Mouse (Mus musculus) gastrocnemius, adult 2 months (tissue): ENCODE data around the gene Ppard. TPM values are rescaled to one million over a fixed set of nuclear protein-coding genes. Genes with fewer than 3 reads are reported as not detected.

ENCODE experiments used
- DNase-seq: peaks from one replicate; pipeline ENCODE4 v3.0.0; 2022
- H3K27ac ChIP-seq: fragments of 200-600 bp; 2 replicates; pipeline ENCODE4 v1.8.1; 2022; ENCODE audit warnings: mild to moderate bottlenecking
- H3K4me3 ChIP-seq: fragments of 200-600 bp; 2 replicates; pipeline ENCODE4 v1.8.1; 2022; ENCODE audit warnings: mild to moderate bottlenecking, moderate library complexity
- CTCF ChIP-seq: fragments of 200-600 bp; IDR thresholded peaks from 2 replicates; pipeline ENCODE4 v1.8.1; 2022; ENCODE audit warnings: antibody characterized with exemption, mild to moderate bottlenecking, moderate library complexity
- intact Hi-C: fragments of 180-260 bp; cut with DNase I; formaldehyde crosslinking; loops from one replicate; pipeline ENCODE4 v1.15.1; 2025
- total RNA-seq, 2 experiments: library from RNA; stranded (reverse); gene quantifications; 2 replicates each; pipeline ENCODE4 v1.2.3; 2021

The Ppard gene
- total RNA-seq, 2 experiments from 2014 or later, result 29.1 to 30.7 TPM

GRCm38 (mm10) chr17:28280831-28281377, 48.4 kb downstream of the Ppard start:
- H3K27ac ChIP-seq, result peak overlapping the region; percentile 88
- intact Hi-C loops, result no loop called here
- no peak overlapping the region for H3K4me3 ChIP-seq
- TF ChIP-seq CTCF, result no peak
- DNase-seq, result peak; percentile 72

- Histone ChIP-seq H3K4me3 (no peak overlapping the region), H3K27ac (no peak overlapping the region)
- no peak for DNase-seq
- intact Hi-C loops, result no loop called here
- TF ChIP-seq CTCF, result no peak
Measured at GRCm38 (mm10) chr17:28281866-28282441, 49.5 kb downstream of the Ppard start.

- intact Hi-C loops, result no loop called here
- DNase-seq, result no peak
- no peak for TF ChIP-seq CTCF
Measured at GRCm38 (mm10) chr17:28283199-28283598, 50.7 kb downstream of the Ppard start.

GRCm38 (mm10) chr17:28286133-28286532, 53.6 kb downstream of the Ppard start:
- intact Hi-C loops, result no loop called here
- Histone ChIP-seq H3K27ac (peak overlapping the region; percentile 24; the same call in 1 of the 2 replicates), H3K4me3 (no peak overlapping the region)
- no peak for TF ChIP-seq CTCF
- DNase-seq, result no peak

More at GRCm38 (mm10) chr17:28283199-28283598, 50.7 kb downstream of the Ppard start:
- Histone ChIP-seq H3K4me3 (no peak overlapping the region), H3K27ac (no peak overlapping the region)

- peak overlapping the region; percentile 43; the same call in 1 of the 2 replicates for H3K27ac ChIP-seq
- H3K4me3 ChIP-seq, result no peak overlapping the region
- intact Hi-C loops, result no loop called here
- peak; percentile 50 for DNase-seq
- no peak for TF ChIP-seq CTCF
Measured at GRCm38 (mm10) chr17:28286964-28287363, 54.5 kb downstream of the Ppard start.

GRCm38 (mm10) chr17:28287578-28287977, 55.1 kb downstream of the Ppard start:
- Histone ChIP-seq H3K27ac (peak overlapping the region; percentile 12; the same call in 1 of the 2 replicates), H3K4me3 (no peak overlapping the region)
- no peak for TF ChIP-seq CTCF
- intact Hi-C loops, result no loop called here
- DNase-seq, result no peak

GRCm38 (mm10) chr17:28287980-28288379, 55.5 kb downstream of the Ppard start:
- DNase-seq, result no peak
- intact Hi-C loops, result no loop called here
- peak overlapping the region; percentile 12; the same call in 1 of the 2 replicates for H3K27ac ChIP-seq
- peak; percentile 48 for TF ChIP-seq CTCF
- H3K4me3 ChIP-seq, result no peak overlapping the region

- H3K27ac ChIP-seq, result peak overlapping the region; percentile 6; the same call in 1 of the 2 replicates
- no peak overlapping the region for H3K4me3 ChIP-seq
- no peak for TF ChIP-seq CTCF
- intact Hi-C loops, result no loop called here
- peak; percentile 75 for DNase-seq
Measured at GRCm38 (mm10) chr17:28290262-28290661, 57.8 kb downstream of the Ppard start.

GRCm38 (mm10) chr17:28290671-28291070, 58.2 kb downstream of the Ppard start:
- no peak overlapping the region for H3K27ac ChIP-seq
- TF ChIP-seq CTCF, result no peak
- intact Hi-C loops, result no loop called here
- no peak for DNase-seq
- H3K4me3 ChIP-seq, result no peak overlapping the region

- H3K4me3 ChIP-seq, result no peak overlapping the region
- H3K27ac ChIP-seq, result no peak overlapping the region
- intact Hi-C loops, result no loop called here
- DNase-seq, result no peak
- TF ChIP-seq CTCF, result no peak
Measured at GRCm38 (mm10) chr17:28291346-28291745, 58.8 kb downstream of the Ppard start.

- peak; percentile 80 for DNase-seq
- intact Hi-C loops, result no loop called here
- Histone ChIP-seq H3K4me3 (no peak overlapping the region), H3K27ac (peak overlapping the region; percentile 87)
- no peak for TF ChIP-seq CTCF
Measured at GRCm38 (mm10) chr17:28293716-28294115, 61.2 kb downstream of the Ppard start.

GRCm38 (mm10) chr17:28294449-28295333, 62.2 kb downstream of the Ppard start:
- DNase-seq, result no peak
- Histone ChIP-seq H3K4me3 (no peak overlapping the region), H3K27ac (peak overlapping the region; percentile 87)
- TF ChIP-seq CTCF, result no peak
- intact Hi-C loops, result no loop called here

- no peak for TF ChIP-seq CTCF
- intact Hi-C loops, result no loop called here
- Histone ChIP-seq H3K4me3 (no peak overlapping the region), H3K27ac (no peak overlapping the region)
- DNase-seq, result no peak
Measured at GRCm38 (mm10) chr17:28298888-28299287, 66.4 kb downstream of the Ppard start.
